Mouse (Mus musculus): ENCODE results near the gene Tbc1d8b.
"Not testable (repeated sequence)": the region's sequence is repeated elsewhere in the genome, so short reads cannot be mapped to it uniquely, and the experiment has no call there.

Tbc1d8b gene

DNA sequence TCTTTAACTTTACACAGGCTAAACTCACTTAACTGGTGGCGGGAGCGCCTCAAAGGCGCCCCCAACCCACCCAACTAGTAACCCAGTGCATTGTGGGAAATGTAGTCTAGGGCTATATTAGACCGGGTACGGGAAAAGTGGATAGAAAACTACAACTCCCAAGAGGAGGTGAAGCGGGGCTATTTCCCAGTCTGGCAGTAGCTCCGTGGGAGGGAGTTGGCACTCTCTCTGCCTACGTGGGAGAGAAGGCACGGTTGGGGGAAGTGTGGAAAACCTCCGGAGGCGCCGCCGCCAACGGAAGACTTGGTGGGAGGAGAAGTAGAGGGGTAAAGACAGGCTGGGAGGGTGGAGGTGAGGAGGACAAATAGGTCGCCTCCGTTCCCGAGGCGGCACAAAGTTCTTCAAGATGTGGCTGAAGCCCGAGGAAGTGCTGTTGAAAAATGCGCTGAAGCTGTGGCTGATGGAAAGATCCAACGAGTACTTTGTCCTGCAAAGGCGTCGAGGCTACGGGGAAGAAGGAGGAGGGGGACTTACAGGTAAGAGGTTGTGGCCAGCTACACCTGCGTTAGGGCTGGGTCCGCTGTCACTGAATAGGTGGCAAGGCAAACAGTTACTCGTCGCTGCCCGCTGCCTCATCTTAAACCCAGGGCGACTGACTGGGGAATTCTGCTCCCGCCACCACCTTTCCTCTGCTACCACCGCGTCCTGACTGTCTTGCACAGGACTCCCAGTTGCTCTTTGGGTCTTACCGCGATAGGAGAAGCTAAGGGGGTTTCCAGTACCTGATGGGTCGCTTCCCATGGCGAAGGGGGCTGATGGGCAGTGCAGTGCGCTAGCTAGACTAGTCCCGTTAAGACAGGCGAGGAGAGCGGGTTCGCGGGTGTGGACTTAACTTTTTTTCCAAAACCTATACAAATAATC is at the start of gene Tbc1d8b:
TSS of gene Tbc1d8b (plus strand) at position 222 of the 921 bp plus-strand sequence.
- in situ Hi-C loops (cut with MboI; ENCODE audit: low pct_unique_long_range_greater_than_20kb in 1 of 2, low sequenced_read_pairs in 2 of 2, unreplicated experiment in 1 of 2): no loop called here

GRCm38 (mm10) chrX:139639744-139640143 is 45.1 kb upstream of the Tbc1d8b start:
- in situ Hi-C loops (cut with MboI; ENCODE audit: low pct_unique_long_range_greater_than_20kb in 1 of 2, low sequenced_read_pairs in 2 of 2, unreplicated experiment in 1 of 2): no loop called here

DNA sequence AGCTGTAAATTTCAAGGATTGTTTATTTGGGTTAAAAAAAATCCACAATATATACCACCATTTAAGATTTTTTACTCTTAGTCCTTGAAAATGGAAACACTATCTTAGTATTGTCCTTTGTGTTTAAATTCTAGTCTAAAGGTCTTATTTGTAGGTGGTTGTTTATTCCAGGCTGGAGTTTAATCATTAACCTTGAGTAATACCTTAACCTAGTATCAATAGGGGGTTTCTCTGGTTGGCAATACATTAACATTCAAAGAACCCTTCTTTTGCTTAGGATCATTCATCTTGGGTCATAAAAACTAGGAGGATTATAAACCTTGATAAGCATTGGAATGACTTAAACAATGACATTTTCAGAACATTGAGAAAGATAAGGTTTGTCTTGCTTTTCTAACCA is 44.4 kb upstream of the Tbc1d8b start:
- in situ Hi-C loops (cut with MboI; ENCODE audit: low pct_unique_long_range_greater_than_20kb in 1 of 2, low sequenced_read_pairs in 2 of 2, unreplicated experiment in 1 of 2): no loop called here

DNA sequence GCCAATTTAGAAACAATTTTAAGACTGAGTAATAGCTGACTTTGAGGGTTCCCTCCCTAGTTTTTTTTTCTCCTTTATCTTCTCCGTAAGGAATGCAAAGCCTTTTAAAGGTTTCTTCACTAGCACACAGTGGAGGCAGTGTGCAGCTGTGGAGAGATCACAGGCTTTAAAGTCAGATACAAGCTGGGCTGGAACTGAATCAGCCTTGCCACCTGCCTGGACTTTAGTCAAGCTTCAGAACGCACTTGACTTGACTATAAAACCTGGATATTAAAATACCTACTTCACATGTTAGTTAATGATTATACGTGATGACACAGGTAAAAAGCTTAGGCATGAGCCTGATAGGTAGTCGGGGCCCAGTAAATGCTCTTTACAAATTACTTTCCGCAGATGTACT is 32.6 kb upstream of the Tbc1d8b start:
- in situ Hi-C loops (cut with MboI; ENCODE audit: low pct_unique_long_range_greater_than_20kb in 1 of 2, low sequenced_read_pairs in 2 of 2, unreplicated experiment in 1 of 2): loop anchor here in 1 of 2 experiments (25.0 kb wide), 1 partner anchor 240 kb away; no protein-coding TSS in a partner anchor

- in situ Hi-C loops (cut with MboI; ENCODE audit: low pct_unique_long_range_greater_than_20kb in 1 of 2, low sequenced_read_pairs in 2 of 2, unreplicated experiment in 1 of 2): loop anchor here in 1 of 2 experiments (25.0 kb wide), 1 partner anchor 241 kb away; no protein-coding TSS in a partner anchor
Measured at GRCm38 (mm10) chrX:139653292-139653691, 31.5 kb upstream of the Tbc1d8b start.

DNA sequence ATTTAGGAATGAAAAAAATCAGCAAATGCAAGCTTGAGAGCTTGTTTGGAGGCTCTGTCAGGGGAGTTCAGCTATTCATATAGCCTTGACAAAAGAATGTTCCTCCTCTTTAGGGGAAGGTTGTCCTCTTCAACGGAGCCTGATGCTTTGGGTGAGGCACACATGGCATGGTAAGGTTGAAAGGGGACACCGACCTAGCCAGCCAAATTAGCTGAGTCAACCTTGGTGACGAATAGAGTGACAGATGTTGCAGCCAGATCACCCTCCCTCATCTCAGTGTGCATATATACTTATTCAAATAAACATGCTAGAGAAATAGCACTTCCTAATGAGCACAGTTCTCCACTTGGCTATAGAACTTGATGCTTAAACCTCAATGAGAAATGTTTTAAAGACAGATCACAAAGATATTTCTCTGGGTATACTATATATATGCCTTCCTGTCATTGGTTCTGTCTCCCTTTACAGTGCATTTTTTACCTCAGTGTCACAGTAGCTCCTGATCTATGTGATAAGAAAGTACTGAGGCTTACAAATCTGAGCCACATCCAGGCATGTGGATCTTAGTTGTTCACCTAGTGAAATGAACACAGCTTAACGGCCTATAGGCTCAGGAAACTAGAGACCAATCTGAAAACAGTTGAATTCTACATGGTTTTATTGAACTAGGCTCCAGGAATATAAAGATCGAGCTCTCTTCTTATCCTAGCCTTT is 30.3 kb upstream of the Tbc1d8b start:
- in situ Hi-C loops (cut with MboI; ENCODE audit: low pct_unique_long_range_greater_than_20kb in 1 of 2, low sequenced_read_pairs in 2 of 2, unreplicated experiment in 1 of 2): loop anchor here in 1 of 2 experiments (25.0 kb wide), 1 partner anchor 242 kb away; no protein-coding TSS in a partner anchor

DNA sequence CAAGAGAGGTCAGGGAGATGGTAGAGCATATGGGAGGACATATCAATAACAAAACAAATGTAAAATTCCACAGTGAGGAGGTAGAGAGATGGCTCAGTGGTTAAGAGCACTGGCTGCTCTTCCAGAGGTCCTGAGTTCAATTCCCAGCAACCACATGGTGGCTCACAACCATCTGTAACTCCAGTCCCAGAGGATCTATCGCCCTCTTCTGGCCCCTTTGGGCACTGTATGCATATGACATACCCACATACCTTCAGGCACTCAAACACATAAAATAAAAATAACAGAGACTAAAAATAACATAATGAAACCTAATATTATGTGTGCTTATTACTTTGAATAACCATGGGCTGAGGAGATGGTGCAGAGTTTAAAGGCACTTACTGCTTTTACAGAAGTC is 22.7 kb upstream of the Tbc1d8b start:
- in situ Hi-C loops (cut with MboI; ENCODE audit: low pct_unique_long_range_greater_than_20kb in 1 of 2, low sequenced_read_pairs in 2 of 2, unreplicated experiment in 1 of 2): loop anchor here in 1 of 2 experiments (25.0 kb wide), 1 partner anchor 250 kb away; no protein-coding TSS in a partner anchor

- in situ Hi-C loops (cut with MboI; ENCODE audit: low pct_unique_long_range_greater_than_20kb in 1 of 2, low sequenced_read_pairs in 2 of 2, unreplicated experiment in 1 of 2): loop anchor here in 1 of 2 experiments (25.0 kb wide), 1 partner anchor 254 kb away; no protein-coding TSS in a partner anchor
Measured at GRCm38 (mm10) chrX:139665829-139666228, 19.0 kb upstream of the Tbc1d8b start.

- in situ Hi-C loops (cut with MboI; ENCODE audit: low pct_unique_long_range_greater_than_20kb in 1 of 2, low sequenced_read_pairs in 2 of 2, unreplicated experiment in 1 of 2): no loop called here
Measured at GRCm38 (mm10) chrX:139684410-139684774, 404 bp upstream of the Tbc1d8b start.

- in situ Hi-C loops (cut with MboI; ENCODE audit: low pct_unique_long_range_greater_than_20kb in 1 of 2, low sequenced_read_pairs in 2 of 2, unreplicated experiment in 1 of 2): no loop called here
Measured at GRCm38 (mm10) chrX:139714381-139714780, 29.6 kb downstream of the Tbc1d8b start, which contains the start of gene Gm15013. Gene Gm15013, minus strand, starts transcription at chrX:139714481.

DNA sequence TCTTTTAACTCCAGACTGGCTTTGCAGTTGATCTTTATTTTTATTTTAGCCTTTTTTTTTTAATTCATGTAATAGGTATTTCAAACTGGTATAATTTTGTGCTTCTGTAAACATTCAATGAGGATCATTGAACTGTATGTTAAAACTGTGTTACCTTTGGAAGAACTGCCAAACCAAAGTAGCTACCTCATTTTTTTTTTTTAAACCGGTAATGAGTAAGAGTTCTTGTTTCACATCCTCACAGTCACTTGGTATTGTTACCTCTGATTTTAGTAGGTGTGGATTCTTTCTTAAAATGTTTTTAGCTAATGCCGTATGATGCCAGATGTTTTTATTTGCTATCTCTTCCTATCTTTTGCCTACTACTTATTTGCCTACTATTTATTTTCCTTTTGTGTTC is 37.6 kb downstream of the Tbc1d8b start:
- in situ Hi-C loops (cut with MboI; ENCODE audit: low pct_unique_long_range_greater_than_20kb in 1 of 2, low sequenced_read_pairs in 2 of 2, unreplicated experiment in 1 of 2): no loop called here

- in situ Hi-C loops (cut with MboI; ENCODE audit: low pct_unique_long_range_greater_than_20kb in 1 of 2, low sequenced_read_pairs in 2 of 2, unreplicated experiment in 1 of 2): no loop called here
Measured at GRCm38 (mm10) chrX:139730541-139730940, 45.7 kb downstream of the Tbc1d8b start.

- in situ Hi-C loops (cut with MboI; ENCODE audit: low pct_unique_long_range_greater_than_20kb in 1 of 2, low sequenced_read_pairs in 2 of 2, unreplicated experiment in 1 of 2): no loop called here
Measured at GRCm38 (mm10) chrX:139737066-139737465, 52.3 kb downstream of the Tbc1d8b start.

- in situ Hi-C loops (cut with MboI; ENCODE audit: low pct_unique_long_range_greater_than_20kb in 1 of 2, low sequenced_read_pairs in 2 of 2, unreplicated experiment in 1 of 2): no loop called here
Measured at GRCm38 (mm10) chrX:139751855-139752254, 67.1 kb downstream of the Tbc1d8b start.

DNA sequence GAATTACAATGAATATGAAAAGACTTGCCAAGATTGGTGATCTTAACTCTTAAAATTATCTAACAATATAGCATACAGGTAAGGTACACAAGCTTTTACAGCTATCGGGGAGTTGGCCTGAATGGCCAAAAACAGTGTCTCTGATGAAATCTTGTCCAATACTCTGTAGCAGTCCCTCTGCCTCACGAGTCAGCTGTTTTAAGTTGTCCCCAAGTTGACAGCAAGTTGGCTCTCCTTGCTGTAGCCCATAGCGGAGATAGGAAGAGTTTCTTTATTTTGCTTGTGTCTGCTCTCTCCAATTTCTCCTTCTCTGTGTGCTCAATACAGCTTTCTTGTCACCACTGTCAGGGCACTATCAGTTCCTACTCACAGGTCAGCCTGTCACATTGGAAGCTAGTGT is 73.8 kb downstream of the Tbc1d8b start:
- in situ Hi-C loops (cut with MboI; ENCODE audit: low pct_unique_long_range_greater_than_20kb in 1 of 2, low sequenced_read_pairs in 2 of 2, unreplicated experiment in 1 of 2): not testable (repeated sequence)

- in situ Hi-C loops (cut with MboI; ENCODE audit: low pct_unique_long_range_greater_than_20kb in 1 of 2, low sequenced_read_pairs in 2 of 2, unreplicated experiment in 1 of 2): no loop called here
Measured at GRCm38 (mm10) chrX:139762546-139762945, 77.8 kb downstream of the Tbc1d8b start.

DNA sequence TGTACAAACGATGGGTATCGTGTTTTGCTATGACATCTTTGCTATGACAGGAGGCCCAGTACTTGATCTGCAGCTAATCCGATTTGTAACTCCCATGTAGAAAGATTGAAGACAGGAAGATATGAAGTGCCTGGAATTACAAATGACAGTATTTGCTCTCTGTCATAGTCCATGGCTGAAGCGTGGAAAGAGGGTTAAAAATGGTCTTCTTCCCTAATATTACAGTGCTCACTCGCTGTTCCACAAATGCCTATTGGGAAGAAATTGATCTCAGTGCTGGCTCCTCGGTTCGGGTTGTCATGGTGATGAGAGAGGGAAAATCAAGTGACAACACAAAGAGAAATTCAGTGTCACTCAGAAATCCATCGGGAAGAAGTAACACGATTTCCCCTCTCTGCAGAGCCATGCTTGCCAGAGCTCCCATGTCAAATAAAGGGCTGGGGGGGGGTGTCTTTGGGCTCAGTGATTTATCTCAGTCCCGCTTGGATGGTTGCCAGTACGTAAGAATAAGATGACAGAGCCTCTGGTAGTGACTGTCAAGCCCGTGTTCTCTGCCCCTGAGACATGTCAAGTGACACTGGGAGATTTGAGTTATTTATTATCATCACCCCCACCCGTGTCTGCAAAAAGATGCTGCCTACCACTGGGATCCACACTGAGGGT is 85.3 kb downstream of the Tbc1d8b start:
- in situ Hi-C loops (cut with MboI; ENCODE audit: low pct_unique_long_range_greater_than_20kb in 1 of 2, low sequenced_read_pairs in 2 of 2, unreplicated experiment in 1 of 2): loop anchor here in 1 of 2 experiments (10.0 kb wide), 1 partner anchor 65 kb away; no protein-coding TSS in a partner anchor

DNA sequence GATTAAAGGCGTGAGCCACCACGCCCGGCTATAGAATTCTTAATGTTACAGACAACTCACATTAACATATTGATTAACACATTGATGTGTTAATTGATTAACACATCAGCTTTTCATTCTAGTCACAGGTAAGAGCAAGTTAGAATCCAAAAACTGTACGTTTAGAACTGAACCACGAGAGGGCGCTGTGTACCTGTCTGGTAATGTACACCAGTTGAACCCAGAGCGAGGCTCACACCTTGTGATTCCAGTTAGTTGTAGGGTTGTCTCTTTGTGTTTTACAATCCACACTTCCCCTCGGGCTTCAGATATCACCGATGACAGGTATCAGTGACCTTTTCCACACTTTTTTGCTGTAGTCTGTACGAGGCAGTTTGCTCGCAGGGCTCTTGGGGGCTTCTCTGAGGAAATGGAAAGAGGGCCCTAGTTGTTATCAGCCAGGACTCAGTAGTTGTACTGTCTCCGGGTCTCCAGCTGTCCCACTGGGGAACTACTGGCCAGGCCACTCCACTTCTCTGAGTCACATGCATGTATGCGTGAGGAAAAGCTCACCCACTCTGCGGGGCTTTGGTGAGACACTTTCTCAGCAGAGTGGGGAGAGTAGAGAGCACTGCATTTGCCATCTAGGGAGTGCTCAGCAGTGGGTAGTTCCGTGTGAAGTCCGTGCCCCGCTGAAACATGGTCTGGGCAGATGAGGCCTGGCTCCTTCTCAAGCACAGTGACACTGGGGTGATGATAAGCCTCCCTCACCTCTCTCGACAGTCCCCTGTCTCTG is 89.7 kb downstream of the Tbc1d8b start:
- in situ Hi-C loops (cut with MboI; ENCODE audit: low pct_unique_long_range_greater_than_20kb in 1 of 2, low sequenced_read_pairs in 2 of 2, unreplicated experiment in 1 of 2): loop anchor here (5.0 to 10.0 kb wide), 2 partner anchors 58 to 60 kb away; no protein-coding TSS in a partner anchor
